Mouse (Mus musculus): ENCODE measurements around the gene Svbp.

The Svbp gene

GRCm38 (mm10) chr4:119181456-119181855 lies 13.7 kb upstream of the Svbp start:
- no peak for TF ChIP-seq GATA4 (IDR thresholded peaks at IDR 0.05; ENCODE audit: insufficient replicate concordance, low read length)

GRCm38 (mm10) chr4:119183525-119183924 lies 11.6 kb upstream of the Svbp start:
- no peak for TF ChIP-seq GATA4 (IDR thresholded peaks at IDR 0.05; ENCODE audit: insufficient replicate concordance, low read length)

GRCm38 (mm10) chr4:119185771-119186170 lies 9.3 kb upstream of the Svbp start:
- no peak for TF ChIP-seq GATA4 (IDR thresholded peaks at IDR 0.05; ENCODE audit: insufficient replicate concordance, low read length)

- TF ChIP-seq GATA4 (IDR thresholded peaks at IDR 0.05; ENCODE audit: insufficient replicate concordance, low read length): no peak
These were observed 6.9 kb upstream of the Svbp start for GRCm38 (mm10) chr4:119188060-119188785.

GRCm38 (mm10) chr4:119189392-119189791 lies 5.7 kb upstream of the Svbp start:
- no peak for TF ChIP-seq GATA4 (IDR thresholded peaks at IDR 0.05; ENCODE audit: insufficient replicate concordance, low read length)

GRCm38 (mm10) chr4:119189864-119190263 lies 5.2 kb upstream of the Svbp start, which contains the start of gene Ermap:
Gene Ermap, minus strand, starts transcription at chr4:119190011.
- no peak for TF ChIP-seq GATA4 (IDR thresholded peaks at IDR 0.05; ENCODE audit: insufficient replicate concordance, low read length)

GRCm38 (mm10) chr4:119190618-119191017 lies 4.5 kb upstream of the Svbp start:
- no peak for TF ChIP-seq GATA4 (IDR thresholded peaks at IDR 0.05; ENCODE audit: insufficient replicate concordance, low read length)

- no peak for TF ChIP-seq GATA4 (IDR thresholded peaks at IDR 0.05; ENCODE audit: insufficient replicate concordance, low read length)
These were observed 3.8 kb upstream of the Svbp start for GRCm38 (mm10) chr4:119191273-119191672.

GRCm38 (mm10) chr4:119192757-119193156 lies 2.3 kb upstream of the Svbp start:
- no peak for TF ChIP-seq GATA4 (IDR thresholded peaks at IDR 0.05; ENCODE audit: insufficient replicate concordance, low read length)

- TF ChIP-seq GATA4 (IDR thresholded peaks at IDR 0.05; ENCODE audit: insufficient replicate concordance, low read length): no peak
These were observed 645 bp downstream of the Svbp start for GRCm38 (mm10) chr4:119195582-119196320.

- TF ChIP-seq GATA4 (IDR thresholded peaks at IDR 0.05; ENCODE audit: insufficient replicate concordance, low read length): no peak
These were observed 3.0 kb downstream of the Svbp start for GRCm38 (mm10) chr4:119198105-119198504.

GRCm38 (mm10) chr4:119204672-119205071 lies 9.6 kb downstream of the Svbp start:
- no peak for TF ChIP-seq GATA4 (IDR thresholded peaks at IDR 0.05; ENCODE audit: insufficient replicate concordance, low read length)

- no peak for TF ChIP-seq GATA4 (IDR thresholded peaks at IDR 0.05; ENCODE audit: insufficient replicate concordance, low read length)
These were observed 21.6 kb downstream of the Svbp start for GRCm38 (mm10) chr4:119216667-119217066.

GRCm38 (mm10) chr4:119218169-119218568 lies 23.1 kb downstream of the Svbp start, which contains the start of gene Tmem269:
Gene Tmem269, minus strand, starts transcription at chr4:119218217.
- no peak for TF ChIP-seq GATA4 (IDR thresholded peaks at IDR 0.05; ENCODE audit: insufficient replicate concordance, low read length)

- TF ChIP-seq GATA4 (IDR thresholded peaks at IDR 0.05; ENCODE audit: insufficient replicate concordance, low read length): no peak
These were observed 28.6 kb downstream of the Svbp start for GRCm38 (mm10) chr4:119223696-119224095.

- no peak for TF ChIP-seq GATA4 (IDR thresholded peaks at IDR 0.05; ENCODE audit: insufficient replicate concordance, low read length)
These were observed 29.4 kb downstream of the Svbp start for GRCm38 (mm10) chr4:119224534-119224933.
